Mouse (Mus musculus) pancreas, adult 10 weeks (tissue): Measurements from ENCODE around the gene Ip6k2. TPM values are rescaled to one million over a fixed set of nuclear protein-coding genes. Genes with fewer than 3 reads are reported as not detected.

Experiments
- polyA plus RNA-seq: library from polyadenylated mRNA; stranded (reverse); fragments of 350-450 nt; fragmentation: Illumina TruSeq; extraction: RNeasy Lipid Tissue Mini Kit (QIAGEN cat#74804); gene quantifications from one replicate; pipeline ENCODE4 v1.2.3, GENCODE M21; 2015; ENCODE audit warnings: low read depth, low replicate concordance; ENCODE audit not compliant: insufficient read depth

Ip6k2 gene
- 40.4 TPM for polyA plus RNA-seq

GRCm38 (mm10) chr9:108783548-108784463 is at the start of gene Ip6k2:
Gene Ip6k2 (plus strand): TSS chr9:108783796.

GRCm38 (mm10) chr9:108808163-108808665 is 24.6 kb downstream of the Ip6k2 start, which contains the start of gene Nckipsd:
Gene Nckipsd (plus strand): TSS chr9:108808368.

GRCm38 (mm10) chr9:108825820-108826699 is 42.5 kb downstream of the Ip6k2 start, which contains the start of gene Celsr3:
Gene Celsr3 (plus strand): TSS chr9:108826320.

DNA sequence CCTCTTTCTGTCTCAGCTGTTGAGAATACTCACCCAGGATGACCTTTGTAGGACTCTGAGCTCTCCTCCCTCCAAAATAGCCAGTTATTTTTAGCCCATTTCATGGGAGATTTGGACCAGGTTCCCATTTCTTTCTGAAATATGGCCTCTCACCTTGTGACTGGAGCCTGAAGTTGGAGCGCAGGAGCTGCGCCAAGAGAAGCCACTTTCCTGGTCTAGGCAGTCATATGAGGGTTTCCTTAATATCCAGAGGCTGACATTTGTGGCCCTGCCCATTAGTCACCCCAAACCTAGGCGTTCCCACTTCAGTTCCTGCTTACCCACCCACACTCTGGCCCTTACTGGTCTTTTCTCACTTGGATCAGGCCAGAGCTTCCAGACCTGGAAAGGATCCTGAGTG is 69.4 kb downstream of the Ip6k2 start, which contains the start of gene Slc26a6:
Gene Slc26a6, plus strand, starts transcription at position 308 of the 400 bp plus-strand sequence.

Other genes starting within 250 kb of the Ip6k2 start
- 25.0 TPM for gene Impdh2, start 223.5 kb upstream of the Ip6k2 start, polyA plus RNA-seq
- 4.8 TPM for gene Ndufaf3, start 216.4 kb upstream of the Ip6k2 start, polyA plus RNA-seq
- 40.8 TPM for gene Dalrd3, start 213.9 kb upstream of the Ip6k2 start, polyA plus RNA-seq
- 9.3 TPM for gene Wdr6, start 205.1 kb upstream of the Ip6k2 start, polyA plus RNA-seq
- gene P4htm, start 186.1 kb upstream of the Ip6k2 start, polyA plus RNA-seq, result 2.9 TPM
- gene Arih2, start 134.4 kb upstream of the Ip6k2 start, polyA plus RNA-seq, result 9.1 TPM
- 4.5 TPM for gene Slc25a20, start 121.7 kb upstream of the Ip6k2 start, polyA plus RNA-seq
- 5.3 TPM for gene Prkar2a, start 94.5 kb upstream of the Ip6k2 start, polyA plus RNA-seq
- 4.9 TPM for gene Nckipsd, start 24.6 kb downstream of the Ip6k2 start, polyA plus RNA-seq
- 3.8 TPM for gene Celsr3, start 42.5 kb downstream of the Ip6k2 start, polyA plus RNA-seq
- gene Slc26a6, start 69.5 kb downstream of the Ip6k2 start, polyA plus RNA-seq, result 27.2 TPM
- gene Tmem89, start 130.8 kb downstream of the Ip6k2 start, polyA plus RNA-seq, result not detected
- gene Uqcrc1, start 152.8 kb downstream of the Ip6k2 start, polyA plus RNA-seq, result 35.3 TPM
- gene Col7a1, start 169.8 kb downstream of the Ip6k2 start, polyA plus RNA-seq, result 130 TPM
- 3.3 TPM for gene Ucn2, start 202.2 kb downstream of the Ip6k2 start, polyA plus RNA-seq
- gene Pfkfb4, start 208.0 kb downstream of the Ip6k2 start, polyA plus RNA-seq, result 2.3 TPM